Mouse (Mus musculus): ENCODE results near the gene Dgat2. TPM values are rescaled to one million over a fixed set of nuclear protein-coding genes. Genes with fewer than 3 reads are reported as not detected.

Gene Dgat2
- polyA plus RNA-seq, 1 experiment from 2014 or later: 21.1 TPM

DNA sequence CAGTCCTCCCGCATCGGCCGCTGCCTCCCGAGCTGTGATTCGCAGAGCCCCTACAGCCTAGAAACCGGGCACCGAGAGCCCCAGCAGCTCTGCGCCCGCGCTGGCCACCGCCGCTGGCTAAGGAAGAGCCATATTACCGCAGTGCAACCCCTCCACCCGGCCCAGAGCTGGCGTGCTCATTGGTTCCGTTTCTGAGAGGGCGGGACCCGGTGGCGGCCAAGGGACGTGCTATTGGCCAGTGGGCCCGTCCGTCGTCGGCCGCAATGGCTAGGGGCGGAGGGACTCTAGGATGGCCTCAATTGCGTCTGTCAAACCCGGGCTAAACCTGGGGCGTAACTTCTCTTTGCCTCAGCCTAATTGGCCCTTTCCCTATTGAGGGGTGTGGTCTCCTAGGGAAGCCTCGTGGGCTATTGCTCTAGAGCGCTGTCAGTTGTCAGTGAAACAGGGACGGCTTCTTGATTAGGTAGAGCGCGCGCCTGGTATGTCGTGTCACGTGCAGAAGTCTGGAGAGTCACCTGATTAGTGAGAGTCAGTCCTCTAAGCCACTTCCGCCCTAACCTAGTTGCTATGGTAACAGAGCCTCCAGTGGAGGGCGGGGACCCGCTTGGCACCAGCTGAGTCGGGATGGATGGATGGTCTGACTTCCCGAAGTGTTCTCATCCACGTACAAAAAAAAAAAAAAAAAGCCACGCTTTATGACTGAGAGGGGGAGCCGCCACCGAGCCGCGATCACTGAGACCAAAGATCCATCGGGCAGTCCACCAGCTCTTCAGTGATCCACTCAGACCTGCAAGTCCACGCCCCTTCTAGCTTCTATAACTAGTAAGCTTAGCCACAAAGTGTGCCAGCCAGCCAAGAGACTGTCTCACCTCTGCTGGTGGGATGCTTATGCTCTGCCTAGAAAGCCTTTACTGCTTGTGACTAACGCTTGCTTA lies 41.3 kb downstream of the Dgat2 start, which contains the start of gene Uvrag:
Gene Uvrag, minus strand, starts transcription at position 158 of the 935 bp plus-strand sequence.
- ATAC-seq (ENCODE audit: low read depth): peak; percentile 99
- Histone ChIP-seq H3K4me2 (ENCODE audit: low read depth, low read length) (peak within 1 kb of the TSS; percentile 60), H3K4me1 (ENCODE audit: control insufficient read depth, insufficient read depth, low read length) (peaks cover 14% of the 10 kb centered on the region; the same call in 1 of the 2 replicates), H3K27me3 (ENCODE audit: control insufficient read depth, insufficient read depth, low read length) (no peaks in the 10 kb centered on the region), H3K4me3 (ENCODE audit: low read depth, low read length) (peak within 1 kb of the TSS; percentile 60), H3K27ac (ENCODE audit: low read depth, low read length) (peak within 1 kb of the TSS; percentile 80), H3K36me3 (ENCODE audit: control insufficient read depth, insufficient read depth, low read length) (no peaks in the 10 kb centered on the region), H3K9ac (replicated peaks; ENCODE audit: low read depth, low read length) (peak within 1 kb of the TSS; percentile 64), H3K9me3 (ENCODE audit: control insufficient read depth, low read length) (no peaks in the 10 kb centered on the region)
- WGBS: under 1% methylated on average over 51 of the region's 51 CpGs

DNA sequence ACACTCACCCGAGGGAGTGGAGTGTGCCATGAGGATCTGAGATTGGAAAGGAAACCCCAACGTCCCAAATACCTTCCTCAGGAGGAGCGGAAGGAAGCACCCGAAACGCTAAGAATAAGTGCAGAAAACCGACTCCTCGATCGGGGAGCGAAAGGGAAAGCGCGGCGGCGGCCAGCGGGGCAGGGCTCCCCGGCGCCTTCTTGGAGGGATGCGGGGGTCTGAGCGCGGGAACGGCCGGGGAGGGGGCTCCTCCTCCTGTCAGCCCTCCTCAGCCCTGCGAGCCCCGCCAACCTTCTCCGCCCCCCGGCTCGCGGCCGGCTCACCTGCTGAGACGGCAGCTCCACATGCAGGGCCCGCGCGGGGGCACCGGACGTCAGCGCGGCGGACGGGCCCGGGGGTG lies 42.0 kb downstream of the Dgat2 start:
- WGBS: under 1% methylated on average over 34 of the region's 39 CpGs
- Histone ChIP-seq H3K4me1 (ENCODE audit: control insufficient read depth, insufficient read depth, low read length) (peaks cover 14% of the 10 kb centered on the region; the same call in 1 of the 2 replicates), H3K4me2 (ENCODE audit: low read depth, low read length) (peak overlapping the region; percentile 59), H3K4me3 (ENCODE audit: low read depth, low read length) (peak overlapping the region; percentile 60), H3K27ac (ENCODE audit: low read depth, low read length) (peak overlapping the region; percentile 80), H3K27me3 (ENCODE audit: control insufficient read depth, insufficient read depth, low read length) (no peaks in the 10 kb centered on the region), H3K9ac (replicated peaks; ENCODE audit: low read depth, low read length) (peak overlapping the region; percentile 64), H3K36me3 (ENCODE audit: control insufficient read depth, insufficient read depth, low read length) (no peaks in the 10 kb centered on the region), H3K9me3 (ENCODE audit: control insufficient read depth, low read length) (no peaks in the 10 kb centered on the region)
- no peak; the same call in 1 of the 2 replicates for ATAC-seq (ENCODE audit: low read depth)

DNA sequence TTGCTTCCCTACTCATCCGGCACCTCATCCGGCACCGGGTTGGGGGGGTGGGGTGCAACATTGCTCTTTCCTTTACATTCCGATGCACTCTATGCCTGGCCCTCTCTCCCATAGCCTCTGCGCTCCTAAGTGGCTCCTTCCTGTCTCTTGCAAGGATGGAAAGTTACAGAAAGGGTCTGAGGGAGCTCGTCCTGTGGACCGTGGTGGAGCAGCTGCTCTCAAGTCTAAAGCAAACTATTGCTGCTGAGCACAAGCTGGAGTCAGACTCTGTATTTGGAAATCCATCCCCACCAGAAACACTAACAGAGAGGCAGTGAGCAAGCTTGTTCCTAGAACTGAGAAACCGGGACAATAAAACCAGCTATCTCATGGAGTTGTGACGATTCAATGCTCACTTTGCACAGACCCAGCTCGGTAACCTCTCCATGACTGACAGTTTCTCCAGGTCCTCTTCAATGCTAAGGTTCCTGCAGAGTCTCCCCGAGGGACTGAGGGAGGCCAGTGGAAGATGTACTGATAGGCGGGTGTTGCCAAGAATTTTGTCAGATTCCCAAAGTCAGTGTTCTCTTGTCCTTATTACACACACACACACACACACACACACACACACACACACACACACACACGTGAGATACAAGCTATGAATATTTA lies 42.6 kb downstream of the Dgat2 start:
- H3K4me1 ChIP-seq (ENCODE audit: control insufficient read depth, insufficient read depth, low read length): peaks cover 14% of the 10 kb centered on the region; the same call in 1 of the 2 replicates
- H3K4me3 ChIP-seq (ENCODE audit: low read depth, low read length): peak overlapping the region; percentile 60
- H3K36me3 ChIP-seq (ENCODE audit: control insufficient read depth, insufficient read depth, low read length): no peaks in the 10 kb centered on the region
- no peaks in the 10 kb centered on the region for H3K9me3 ChIP-seq (ENCODE audit: control insufficient read depth, low read length)
- WGBS: 3% methylated on average over 13 of the region's 13 CpGs
- H3K9ac ChIP-seq (replicated peaks; ENCODE audit: low read depth, low read length): peak overlapping the region; percentile 64
- H3K27ac ChIP-seq (ENCODE audit: low read depth, low read length): no peak overlapping the region
- peak overlapping the region; percentile 59 for H3K4me2 ChIP-seq (ENCODE audit: low read depth, low read length)
- ATAC-seq (ENCODE audit: low read depth): no peak
- no peaks in the 10 kb centered on the region for H3K27me3 ChIP-seq (ENCODE audit: control insufficient read depth, insufficient read depth, low read length)

DNA sequence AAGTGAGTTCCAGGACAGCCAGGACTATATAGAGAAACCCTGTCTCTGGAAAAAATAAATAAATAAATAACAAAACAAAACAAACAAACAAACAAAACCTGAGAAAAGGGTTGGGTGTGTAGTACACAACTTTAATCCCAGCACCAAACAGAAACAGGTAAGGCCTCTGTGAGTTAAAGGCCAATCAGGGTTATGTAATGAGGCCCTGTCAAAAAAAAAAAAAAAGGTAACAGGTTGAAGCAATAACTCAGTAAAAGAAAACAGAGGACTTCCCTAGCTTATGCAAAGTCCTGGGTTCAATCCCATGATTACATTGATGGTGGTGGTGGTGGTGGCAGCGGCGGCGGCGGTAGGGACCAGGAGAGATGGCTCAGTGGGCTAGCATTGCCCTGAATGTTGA lies 45.0 kb downstream of the Dgat2 start:
- Histone ChIP-seq H3K27ac (ENCODE audit: low read depth, low read length) (no peak overlapping the region), H3K27me3 (ENCODE audit: control insufficient read depth, insufficient read depth, low read length) (no peaks in the 10 kb centered on the region), H3K4me2 (ENCODE audit: low read depth, low read length) (no peak overlapping the region), H3K36me3 (ENCODE audit: control insufficient read depth, insufficient read depth, low read length) (no peaks in the 10 kb centered on the region), H3K9ac (replicated peaks; ENCODE audit: low read depth, low read length) (no peak overlapping the region), H3K9me3 (ENCODE audit: control insufficient read depth, low read length) (no peaks in the 10 kb centered on the region), H3K4me1 (ENCODE audit: control insufficient read depth, insufficient read depth, low read length) (peaks cover 14% of the 10 kb centered on the region; the same call in 1 of the 2 replicates), H3K4me3 (ENCODE audit: low read depth, low read length) (no peak overlapping the region)
- 98% methylated on average over 4 of the region's 4 CpGs for whole genome bisulfite sequencing
- ATAC-seq (ENCODE audit: low read depth): no peak

DNA sequence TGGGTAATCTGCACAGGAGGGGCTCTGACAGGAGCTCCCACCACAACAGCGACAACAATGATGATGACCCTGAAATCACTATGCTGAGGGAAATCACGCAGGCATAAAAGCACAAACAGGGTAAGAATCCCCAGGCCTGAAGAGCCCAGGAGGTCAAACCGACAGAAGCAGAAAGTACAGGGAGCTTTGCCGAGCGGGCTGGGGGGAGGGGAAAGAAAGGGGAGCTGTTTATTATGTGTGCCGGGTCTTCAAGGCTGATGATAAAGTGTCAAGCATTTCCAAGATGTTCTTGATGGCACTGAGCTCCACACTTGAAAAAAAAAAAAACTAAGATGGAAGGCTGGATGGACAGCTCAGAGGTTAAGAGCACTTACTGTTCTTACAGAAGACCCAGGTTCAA lies 45.7 kb downstream of the Dgat2 start:
- no peaks in the 10 kb centered on the region for H3K27me3 ChIP-seq (ENCODE audit: control insufficient read depth, insufficient read depth, low read length)
- H3K36me3 ChIP-seq (ENCODE audit: control insufficient read depth, insufficient read depth, low read length): no peaks in the 10 kb centered on the region
- no peak overlapping the region for H3K4me3 ChIP-seq (ENCODE audit: low read depth, low read length)
- H3K4me1 ChIP-seq (ENCODE audit: control insufficient read depth, insufficient read depth, low read length): peaks cover 9% of the 10 kb centered on the region; the same call in 1 of the 2 replicates
- no peak for ATAC-seq (ENCODE audit: low read depth)
- no peaks in the 10 kb centered on the region for H3K9me3 ChIP-seq (ENCODE audit: control insufficient read depth, low read length)
- no peak overlapping the region for H3K4me2 ChIP-seq (ENCODE audit: low read depth, low read length)
- 46% methylated on average over 6 of the region's 6 CpGs for WGBS
- H3K9ac ChIP-seq (replicated peaks; ENCODE audit: low read depth, low read length): no peak overlapping the region
- H3K27ac ChIP-seq (ENCODE audit: low read depth, low read length): no peak overlapping the region

DNA sequence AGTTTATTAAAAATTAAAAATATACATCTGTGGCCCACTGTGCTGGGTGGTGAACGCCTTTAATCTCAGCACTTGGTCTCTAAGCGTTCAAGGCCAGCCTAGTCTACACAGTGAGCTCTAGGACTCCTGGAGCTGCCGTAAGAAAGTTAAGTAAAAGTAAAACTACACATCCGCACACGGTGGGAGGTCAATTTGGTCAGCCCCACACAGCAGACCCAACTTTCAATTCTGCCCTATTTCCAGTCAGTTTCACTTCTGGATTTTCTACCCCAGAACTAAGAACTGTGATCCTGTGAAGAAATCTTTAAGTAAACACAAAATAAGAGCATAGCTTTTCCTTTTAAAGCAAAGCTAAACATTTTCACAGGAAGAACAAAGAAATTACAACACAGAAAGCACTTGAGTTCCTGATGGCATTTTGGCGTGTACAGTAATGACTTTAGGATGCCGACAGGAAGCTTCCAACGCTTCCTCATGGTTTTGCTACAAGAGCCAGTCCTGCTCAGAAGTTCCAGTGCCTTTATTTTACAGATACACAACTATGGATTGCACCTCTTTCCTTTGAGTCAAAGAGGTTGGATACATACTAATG lies 48.6 kb downstream of the Dgat2 start:
- no peak overlapping the region for H3K4me3 ChIP-seq (ENCODE audit: low read depth, low read length)
- no peaks in the 10 kb centered on the region for H3K9me3 ChIP-seq (ENCODE audit: control insufficient read depth, low read length)
- no peaks in the 10 kb centered on the region for H3K4me1 ChIP-seq (ENCODE audit: control insufficient read depth, insufficient read depth, low read length)
- 88% methylated on average over 8 of the region's 8 CpGs for WGBS
- no peaks in the 10 kb centered on the region for H3K27me3 ChIP-seq (ENCODE audit: control insufficient read depth, insufficient read depth, low read length)
- H3K27ac ChIP-seq (ENCODE audit: low read depth, low read length): no peak overlapping the region
- no peak for ATAC-seq (ENCODE audit: low read depth)
- no peak overlapping the region for H3K9ac ChIP-seq (replicated peaks; ENCODE audit: low read depth, low read length)
- no peaks in the 10 kb centered on the region for H3K36me3 ChIP-seq (ENCODE audit: control insufficient read depth, insufficient read depth, low read length)
- no peak overlapping the region for H3K4me2 ChIP-seq (ENCODE audit: low read depth, low read length)

DNA sequence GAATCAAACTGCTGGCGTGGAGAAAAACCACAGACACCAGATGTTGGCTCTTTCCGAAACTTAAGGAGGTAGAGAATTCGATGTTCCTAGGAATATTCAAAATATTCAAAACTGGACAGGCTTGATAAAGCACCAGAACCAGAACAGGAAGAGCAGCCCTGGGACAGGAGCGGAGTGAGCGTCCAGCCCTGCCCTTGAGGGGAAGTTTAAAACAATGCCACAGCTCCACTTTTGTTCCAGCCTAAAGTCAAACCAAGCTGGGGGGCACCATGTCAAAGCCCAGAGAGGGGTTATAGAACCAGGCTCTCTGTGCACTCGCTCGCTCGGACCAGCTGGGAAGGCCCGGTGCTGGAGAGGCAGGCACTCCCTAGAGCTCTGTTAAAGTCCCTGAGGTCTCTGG lies 49.9 kb downstream of the Dgat2 start:
- H3K9me3 ChIP-seq (ENCODE audit: control insufficient read depth, low read length): no peaks in the 10 kb centered on the region
- no peak for ATAC-seq (ENCODE audit: low read depth)
- H3K9ac ChIP-seq (replicated peaks; ENCODE audit: low read depth, low read length): no peak overlapping the region
- H3K4me1 ChIP-seq (ENCODE audit: control insufficient read depth, insufficient read depth, low read length): no peaks in the 10 kb centered on the region
- no peak overlapping the region for H3K4me2 ChIP-seq (ENCODE audit: low read depth, low read length)
- H3K27me3 ChIP-seq (ENCODE audit: control insufficient read depth, insufficient read depth, low read length): no peaks in the 10 kb centered on the region
- 88% methylated on average over 9 of the region's 9 CpGs for WGBS
- no peak overlapping the region for H3K27ac ChIP-seq (ENCODE audit: low read depth, low read length)
- no peaks in the 10 kb centered on the region for H3K36me3 ChIP-seq (ENCODE audit: control insufficient read depth, insufficient read depth, low read length)
- H3K4me3 ChIP-seq (ENCODE audit: low read depth, low read length): no peak overlapping the region

DNA sequence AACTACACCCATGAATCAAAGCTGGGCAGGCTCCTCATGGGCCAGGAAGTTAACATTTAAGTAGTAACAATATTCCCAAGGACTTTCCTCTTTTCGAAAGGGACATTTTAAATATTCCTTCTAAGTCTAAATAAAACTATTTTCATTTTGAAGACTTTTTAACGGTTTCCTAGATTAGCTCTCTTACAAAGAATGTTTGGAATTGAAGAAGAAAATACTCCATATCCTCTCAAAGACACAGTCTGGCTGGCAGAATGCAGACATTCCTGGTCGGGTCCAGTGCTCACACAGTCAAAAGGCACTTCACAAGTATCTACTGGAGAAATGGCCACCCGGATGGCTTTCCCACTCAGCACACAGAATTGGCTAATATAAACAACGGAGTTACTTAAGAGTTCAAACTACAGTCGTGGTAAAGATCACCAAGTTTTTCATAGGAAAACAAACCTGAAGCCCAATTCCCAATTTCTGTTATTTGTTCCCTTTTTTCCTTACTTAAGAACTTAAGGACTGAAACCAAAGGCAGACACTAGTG lies 50.6 kb downstream of the Dgat2 start:
- Histone ChIP-seq H3K4me3 (ENCODE audit: low read depth, low read length) (no peak overlapping the region), H3K9ac (replicated peaks; ENCODE audit: low read depth, low read length) (no peak overlapping the region), H3K4me1 (ENCODE audit: control insufficient read depth, insufficient read depth, low read length) (no peaks in the 10 kb centered on the region), H3K36me3 (ENCODE audit: control insufficient read depth, insufficient read depth, low read length) (no peaks in the 10 kb centered on the region), H3K9me3 (ENCODE audit: control insufficient read depth, low read length) (no peaks in the 10 kb centered on the region), H3K4me2 (ENCODE audit: low read depth, low read length) (no peak overlapping the region), H3K27me3 (ENCODE audit: control insufficient read depth, insufficient read depth, low read length) (no peaks in the 10 kb centered on the region), H3K27ac (ENCODE audit: low read depth, low read length) (no peak overlapping the region)
- no peak for ATAC-seq (ENCODE audit: low read depth)
- WGBS: 82% methylated on average over 6 of the region's 6 CpGs
